Mouse (Mus musculus) neural tube, embryonic 13.5 days (tissue): ENCODE measurements around the gene Gxylt2. TPM values are rescaled to one million over a fixed set of nuclear protein-coding genes. Genes with fewer than 3 reads are reported as not detected.

Experiments used
- ATAC-seq: fragments of 200-750 bp; cut with Nextera tagmentation; 2 replicates; pipeline ENCODE4 v1.8.0; 2017; ENCODE audit warnings: low read depth, mild to moderate bottlenecking, moderate TSS enrichment, moderate library complexity
- H3K27ac ChIP-seq: fragments of 300-500 bp; sonication (generic); replicated peaks from 2 replicates; pipeline ENCODE4 v1.5.1; 2015; ENCODE audit warnings: moderate library complexity, mild to moderate bottlenecking, inconsistent platforms
- H3K27me3 ChIP-seq: fragments of 300-500 bp; sonication (generic); 2 replicates; pipeline ENCODE4 v1.6.1; 2015; ENCODE audit warnings: mild to moderate bottlenecking, inconsistent platforms
- H3K36me3 ChIP-seq: fragments of 300-500 bp; sonication (generic); 2 replicates; pipeline ENCODE4 v1.6.1; 2015; ENCODE audit warnings: mild to moderate bottlenecking, inconsistent platforms
- H3K4me1 ChIP-seq: fragments of 300-500 bp; sonication (generic); replicated peaks from 2 replicates; pipeline ENCODE4 v1.6.1; 2015; ENCODE audit warnings: inconsistent platforms
- H3K4me2 ChIP-seq: fragments of 300-500 bp; sonication (generic); 2 replicates; pipeline ENCODE4 v1.6.1; 2015; ENCODE audit warnings: inconsistent platforms, mild to moderate bottlenecking, moderate library complexity
- H3K4me3 ChIP-seq: fragments of 300-500 bp; sonication (generic); 2 replicates; pipeline ENCODE4 v1.5.1; 2015; ENCODE audit warnings: mild to moderate bottlenecking, inconsistent platforms
- H3K9ac ChIP-seq: fragments of 300-500 bp; sonication (generic); 2 replicates; pipeline ENCODE4 v1.6.1; 2015; ENCODE audit warnings: moderate library complexity, mild to moderate bottlenecking, inconsistent platforms
- H3K9me3 ChIP-seq: fragments of 300-500 bp; sonication (generic); 2 replicates; pipeline ENCODE4 v1.6.1; 2016; ENCODE audit warnings: inconsistent platforms
- WGBS: fragments of 180-500 bp; shearing (Covaris S2); methylation state at CpG from one replicate; pipeline ENCODE4 v1.1.7; 2015; 5-methylcytosine and 5-hydroxymethylcytosine counted together
- polyA plus RNA-seq: library from polyadenylated mRNA; unstranded; fragments of >200 nt; fragmentation: Nextera tagmentation; extraction: Ambion mirVana; gene quantifications from 2 replicates; pipeline ENCODE4 v1.2.1, GENCODE M21; 2015

Gxylt2 gene
- polyA plus RNA-seq, 1 experiment from 2014 or later = 2.1 TPM

DNA sequence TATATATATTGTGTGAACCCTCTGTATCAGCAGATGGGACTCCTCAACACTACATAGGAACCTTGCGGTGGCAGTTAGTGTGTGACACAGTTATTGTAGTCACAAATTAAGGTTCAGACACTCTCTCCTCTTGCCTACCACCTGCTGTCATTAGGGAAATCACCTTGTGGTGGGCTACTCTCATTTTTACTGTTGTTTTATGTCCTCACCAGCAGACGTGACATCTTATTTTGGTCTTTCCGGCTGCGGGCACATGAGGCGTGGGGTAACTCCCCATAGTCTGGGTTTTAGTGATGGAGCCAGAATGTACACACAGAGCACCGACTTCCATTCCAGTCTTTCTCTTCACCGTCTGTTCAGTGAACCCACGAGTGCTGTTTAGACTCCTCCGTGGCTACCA is 102.7 kb downstream of the Gxylt2 start:
- Histone ChIP-seq H3K4me1 (no peaks in the 10 kb centered on the region), H3K4me3 (no peak overlapping the region), H3K9me3 (no peaks in the 10 kb centered on the region), H3K4me2 (no peak overlapping the region), H3K36me3 (no peaks in the 10 kb centered on the region), H3K9ac (no peak overlapping the region), H3K27ac (no peak overlapping the region), H3K27me3 (no peaks in the 10 kb centered on the region)
- 89% methylated on average over 9 of the region's 9 CpGs for WGBS
- ATAC-seq = no peak

DNA sequence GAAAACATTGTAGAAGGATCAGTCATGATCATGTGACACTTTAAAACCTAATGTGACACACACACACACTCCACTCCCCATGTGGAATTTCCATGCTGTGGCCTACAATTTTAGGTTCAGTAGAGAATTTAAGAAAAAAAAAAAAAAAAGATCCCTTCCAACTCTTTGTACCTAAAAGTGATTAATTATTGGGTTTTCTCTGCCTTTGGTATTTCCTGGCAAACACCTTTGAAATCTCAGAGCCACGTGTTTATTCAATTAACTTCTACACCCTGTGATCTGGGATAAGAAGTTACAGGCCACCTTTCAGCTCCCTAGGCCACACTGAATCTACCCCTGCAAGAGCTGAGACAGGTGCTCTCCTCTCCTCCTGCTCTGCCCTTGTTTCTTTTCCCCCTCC is 103.2 kb downstream of the Gxylt2 start:
- H3K4me1 ChIP-seq = no peaks in the 10 kb centered on the region
- no peak for ATAC-seq
- no peaks in the 10 kb centered on the region for H3K27me3 ChIP-seq
- H3K4me3 ChIP-seq = no peak overlapping the region
- no peaks in the 10 kb centered on the region for H3K36me3 ChIP-seq
- no peak overlapping the region for H3K27ac ChIP-seq
- H3K4me2 ChIP-seq = no peak overlapping the region
- H3K9ac ChIP-seq = no peak overlapping the region
- no peaks in the 10 kb centered on the region for H3K9me3 ChIP-seq
- 77% methylated on average over 1 of the region's 1 CpGs for WGBS

DNA sequence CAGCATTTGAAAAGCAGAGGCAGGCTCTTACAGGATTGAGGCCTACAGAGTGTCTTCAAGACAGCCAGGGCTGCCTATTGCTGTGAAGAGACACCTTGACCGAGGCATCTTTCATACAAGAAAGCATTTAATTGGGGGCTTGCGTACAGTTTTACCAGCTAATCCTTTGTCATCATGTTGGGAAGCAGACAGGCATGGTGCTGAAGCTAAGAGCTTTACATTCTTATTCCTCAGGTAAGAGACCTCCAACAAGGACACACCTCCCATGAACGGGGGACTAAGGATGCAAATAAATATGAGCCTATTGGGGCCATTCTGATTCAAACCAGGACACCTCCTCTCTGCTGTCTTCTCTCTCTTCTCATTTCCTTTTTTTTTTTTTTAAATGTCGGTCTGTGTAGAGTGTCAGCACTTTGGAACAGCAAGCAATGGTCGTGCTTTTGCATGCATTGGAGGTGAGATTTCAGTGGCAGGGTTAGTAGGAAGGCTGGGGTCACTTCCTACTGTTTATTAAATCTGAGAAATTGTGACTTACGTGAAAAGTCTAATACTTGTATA is 103.8 kb downstream of the Gxylt2 start:
- Histone ChIP-seq H3K4me2 (no peak overlapping the region), H3K9ac (no peak overlapping the region), H3K36me3 (no peaks in the 10 kb centered on the region), H3K27ac (no peak overlapping the region), H3K27me3 (no peaks in the 10 kb centered on the region), H3K9me3 (no peaks in the 10 kb centered on the region), H3K4me1 (no peaks in the 10 kb centered on the region), H3K4me3 (no peak overlapping the region)
- no peak for ATAC-seq
- WGBS = 92% methylated on average over 6 of the region's 6 CpGs

DNA sequence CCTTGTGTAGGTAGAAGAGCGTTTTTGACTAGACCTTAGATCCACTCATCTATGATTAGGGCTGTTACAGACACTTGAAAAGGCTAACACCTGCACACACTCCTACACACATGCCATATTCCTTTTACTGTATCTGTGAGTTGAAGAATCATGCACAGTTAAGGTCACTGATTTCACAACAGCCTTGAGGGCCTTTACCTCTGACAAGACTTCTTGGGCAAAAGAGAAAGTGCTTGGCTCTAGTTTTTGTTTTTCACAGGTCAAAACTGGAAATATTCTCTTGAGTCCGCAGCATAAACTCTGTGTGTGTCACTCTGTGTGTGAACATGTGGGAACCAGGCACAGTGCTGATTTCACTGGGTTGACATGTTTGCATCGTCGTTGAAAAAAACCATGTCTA is 105.6 kb downstream of the Gxylt2 start:
- H3K9ac ChIP-seq = no peak overlapping the region
- H3K4me3 ChIP-seq = no peak overlapping the region
- no peak overlapping the region for H3K27ac ChIP-seq
- H3K27me3 ChIP-seq = no peaks in the 10 kb centered on the region
- no peak overlapping the region for H3K4me2 ChIP-seq
- 93% methylated on average over 4 of the region's 4 CpGs for WGBS
- no peak for ATAC-seq
- no peaks in the 10 kb centered on the region for H3K9me3 ChIP-seq
- H3K36me3 ChIP-seq = no peaks in the 10 kb centered on the region
- no peaks in the 10 kb centered on the region for H3K4me1 ChIP-seq

DNA sequence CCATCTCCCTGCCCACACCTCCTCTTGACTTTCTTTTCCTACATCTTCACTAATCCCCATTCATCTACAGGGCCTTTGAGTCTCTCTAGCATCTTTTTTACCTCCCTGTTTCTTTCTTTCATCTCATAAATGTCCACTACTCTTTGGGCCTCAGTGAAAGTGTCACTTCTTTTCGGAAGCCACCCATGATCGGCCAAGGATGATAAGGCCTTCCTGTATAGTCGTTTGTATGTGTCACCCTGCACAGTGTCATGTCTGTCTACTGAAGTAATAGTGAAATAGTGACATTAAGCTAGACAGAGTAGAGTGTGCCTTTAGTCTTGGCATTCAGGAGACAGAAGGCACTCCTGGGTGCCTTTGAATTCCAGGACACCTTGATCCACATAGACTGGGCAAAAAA is 107.2 kb downstream of the Gxylt2 start:
- H3K4me3 ChIP-seq = no peak overlapping the region
- no peak for ATAC-seq
- WGBS = 90% methylated on average over 3 of the region's 3 CpGs
- no peak overlapping the region for H3K4me2 ChIP-seq
- no peaks in the 10 kb centered on the region for H3K27me3 ChIP-seq
- no peak overlapping the region for H3K27ac ChIP-seq
- H3K36me3 ChIP-seq = no peaks in the 10 kb centered on the region
- H3K9ac ChIP-seq = no peak overlapping the region
- no peaks in the 10 kb centered on the region for H3K4me1 ChIP-seq
- no peaks in the 10 kb centered on the region for H3K9me3 ChIP-seq

DNA sequence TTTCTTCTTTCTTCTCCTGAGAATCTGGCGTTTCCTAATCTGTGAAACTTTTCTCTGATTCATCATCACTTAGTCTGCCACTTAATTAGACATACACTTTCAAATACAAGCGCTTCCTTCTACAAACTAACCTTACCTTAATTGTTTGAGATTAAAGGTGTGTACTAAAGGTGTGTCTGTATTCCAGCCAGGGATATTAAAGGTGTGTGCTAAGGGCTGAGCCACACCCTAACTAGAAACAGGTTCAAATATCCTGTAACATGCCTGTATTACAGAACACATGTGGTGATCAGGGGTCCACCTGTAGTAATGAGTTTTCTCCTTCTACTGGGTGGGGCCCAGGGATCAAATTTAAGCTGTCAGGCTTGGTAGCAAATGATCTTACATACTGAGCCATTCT is 116.8 kb downstream of the Gxylt2 start:
- no peak for ATAC-seq
- Histone ChIP-seq H3K36me3 (no peaks in the 10 kb centered on the region), H3K4me1 (no peaks in the 10 kb centered on the region), H3K27ac (no peak overlapping the region), H3K4me2 (no peak overlapping the region), H3K9ac (no peak overlapping the region), H3K4me3 (no peak overlapping the region), H3K27me3 (no peaks in the 10 kb centered on the region), H3K9me3 (no peaks in the 10 kb centered on the region)
- 91% methylated on average over 2 of the region's 2 CpGs for WGBS

DNA sequence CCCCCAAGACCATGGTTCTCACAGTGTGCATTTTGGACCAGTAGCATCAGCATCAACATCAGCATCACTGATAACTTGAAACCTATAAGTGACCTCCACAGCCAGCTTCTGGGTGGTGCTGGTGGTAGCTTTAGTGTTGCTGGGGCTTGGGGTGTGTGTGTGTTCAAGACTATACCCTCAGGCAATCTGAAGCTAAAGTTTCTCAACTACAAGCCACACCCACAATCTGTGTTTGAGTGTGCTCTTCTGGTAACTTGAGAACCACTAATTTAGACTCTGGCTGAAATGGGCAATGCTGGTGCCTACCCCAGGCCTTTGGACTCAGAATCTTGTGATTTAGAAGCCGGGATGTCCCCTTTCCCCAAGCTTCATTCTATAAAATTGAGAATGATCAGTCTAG is 118.8 kb downstream of the Gxylt2 start:
- H3K4me3 ChIP-seq = no peak overlapping the region
- no peak overlapping the region for H3K4me2 ChIP-seq
- H3K27me3 ChIP-seq = no peaks in the 10 kb centered on the region
- 81% methylated on average over 1 of the region's 1 CpGs for WGBS
- no peaks in the 10 kb centered on the region for H3K4me1 ChIP-seq
- no peak overlapping the region for H3K9ac ChIP-seq
- no peak for ATAC-seq
- H3K27ac ChIP-seq = no peak overlapping the region
- no peaks in the 10 kb centered on the region for H3K36me3 ChIP-seq
- no peaks in the 10 kb centered on the region for H3K9me3 ChIP-seq

DNA sequence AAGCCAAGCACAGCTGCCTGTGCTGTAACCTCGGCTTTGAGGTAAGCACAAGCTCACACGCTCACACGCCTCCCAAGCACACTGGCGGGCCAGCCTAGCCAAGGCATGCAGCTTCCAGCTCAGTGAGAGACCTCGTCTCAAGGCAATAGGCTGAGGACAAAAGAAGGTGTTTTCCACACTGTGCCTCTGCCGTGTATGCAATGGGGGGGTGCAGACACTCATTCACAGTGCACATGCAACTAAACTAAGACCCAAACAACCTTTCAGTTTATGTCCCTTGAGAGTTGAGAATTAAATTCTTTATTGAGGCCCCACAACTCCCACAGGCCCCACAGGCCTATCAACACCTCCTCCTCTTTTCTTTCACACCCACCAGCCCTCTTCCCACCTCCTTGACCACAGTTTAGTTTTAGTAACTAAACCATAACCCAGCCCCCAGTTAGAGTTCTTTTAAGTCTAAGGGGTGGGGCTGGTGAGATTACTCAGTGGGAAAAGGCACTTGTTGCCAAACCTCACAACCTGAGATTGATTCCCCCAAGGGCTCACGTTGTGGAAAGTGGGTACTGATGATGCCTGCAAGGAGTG is 119.9 kb downstream of the Gxylt2 start:
- ATAC-seq = no peak
- Histone ChIP-seq H3K36me3 (no peaks in the 10 kb centered on the region), H3K4me2 (no peak overlapping the region), H3K27ac (no peak overlapping the region), H3K4me1 (no peaks in the 10 kb centered on the region), H3K4me3 (no peak overlapping the region), H3K9ac (no peak overlapping the region), H3K27me3 (no peaks in the 10 kb centered on the region), H3K9me3 (no peaks in the 10 kb centered on the region)
- 67% methylated on average over 7 of the region's 7 CpGs for WGBS

DNA sequence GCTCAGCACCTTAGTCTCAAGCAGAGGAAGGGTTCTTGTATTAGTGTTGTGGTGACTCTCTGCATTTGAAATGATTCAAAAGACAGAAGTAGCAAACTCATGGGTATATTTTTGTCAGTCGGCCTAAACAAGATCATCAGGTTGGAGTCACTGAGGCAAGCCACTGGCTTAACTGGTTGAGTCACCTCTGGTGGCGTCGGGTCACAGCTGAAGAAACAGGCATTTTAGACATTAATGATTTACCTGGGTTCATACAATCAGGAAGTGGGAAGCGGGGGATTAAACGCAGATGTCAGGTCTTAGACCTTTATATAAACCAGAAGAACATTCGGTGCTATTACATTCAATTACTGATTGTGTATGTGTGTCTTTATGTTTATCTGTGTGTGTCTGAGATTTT is 121.5 kb downstream of the Gxylt2 start:
- WGBS = 93% methylated on average over 6 of the region's 6 CpGs
- ATAC-seq = no peak
- H3K9me3 ChIP-seq = no peaks in the 10 kb centered on the region
- H3K4me1 ChIP-seq = no peaks in the 10 kb centered on the region
- no peaks in the 10 kb centered on the region for H3K36me3 ChIP-seq
- no peak overlapping the region for H3K27ac ChIP-seq
- no peak overlapping the region for H3K9ac ChIP-seq
- H3K4me2 ChIP-seq = no peak overlapping the region
- no peak overlapping the region for H3K4me3 ChIP-seq
- no peaks in the 10 kb centered on the region for H3K27me3 ChIP-seq

DNA sequence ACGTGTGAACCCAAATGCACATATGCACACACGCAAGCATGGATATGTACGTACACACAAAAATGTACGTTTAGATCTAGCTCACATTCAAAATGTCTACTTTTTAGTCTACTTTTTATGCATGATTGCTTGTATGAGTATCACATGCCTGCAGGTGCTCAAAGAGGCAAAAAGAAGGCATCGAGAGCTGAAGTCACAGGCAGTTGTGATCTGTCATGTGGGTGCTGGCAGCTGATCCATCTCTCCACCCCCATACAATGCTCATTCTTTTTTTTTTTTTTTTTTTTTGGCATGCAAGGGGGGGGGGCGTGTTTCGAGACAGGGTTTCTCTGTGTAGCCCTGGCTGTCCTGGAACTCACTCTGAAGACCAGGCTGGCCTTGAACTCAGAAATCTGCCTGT is 124.0 kb downstream of the Gxylt2 start:
- Histone ChIP-seq H3K27me3 (no peaks in the 10 kb centered on the region), H3K36me3 (no peaks in the 10 kb centered on the region), H3K9ac (no peak overlapping the region), H3K4me1 (no peaks in the 10 kb centered on the region), H3K4me2 (no peak overlapping the region), H3K4me3 (no peak overlapping the region), H3K27ac (no peak overlapping the region), H3K9me3 (no peaks in the 10 kb centered on the region)
- WGBS = 90% methylated on average over 7 of the region's 7 CpGs
- ATAC-seq = no peak

DNA sequence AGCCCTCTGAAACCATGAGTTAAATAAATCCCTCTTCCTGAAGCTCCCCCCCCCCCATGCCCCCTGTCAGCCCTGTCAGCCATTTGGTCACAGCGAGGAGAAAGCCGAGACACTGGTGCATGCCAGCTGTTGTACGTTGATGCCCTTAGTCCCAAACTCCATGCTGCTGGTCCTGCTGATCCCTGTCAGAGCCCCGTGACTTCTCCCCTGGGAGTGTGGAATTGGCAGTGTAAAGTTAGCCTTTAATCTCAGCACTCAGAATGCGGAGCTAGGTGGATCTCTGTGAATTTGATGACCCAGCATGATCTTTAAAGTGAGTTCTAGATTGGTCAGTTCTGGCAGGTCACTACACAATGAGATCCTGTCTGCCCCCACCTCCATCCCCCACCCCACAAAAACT is 125.2 kb downstream of the Gxylt2 start:
- peaks cover 5% of the 10 kb centered on the region for H3K4me1 ChIP-seq
- ATAC-seq = no peak
- H3K4me2 ChIP-seq = no peak overlapping the region
- no peaks in the 10 kb centered on the region for H3K9me3 ChIP-seq
- no peak overlapping the region for H3K9ac ChIP-seq
- no peak overlapping the region for H3K27ac ChIP-seq
- no peak overlapping the region for H3K4me3 ChIP-seq
- H3K27me3 ChIP-seq = no peaks in the 10 kb centered on the region
- 79% methylated on average over 5 of the region's 5 CpGs for WGBS
- no peaks in the 10 kb centered on the region for H3K36me3 ChIP-seq

DNA sequence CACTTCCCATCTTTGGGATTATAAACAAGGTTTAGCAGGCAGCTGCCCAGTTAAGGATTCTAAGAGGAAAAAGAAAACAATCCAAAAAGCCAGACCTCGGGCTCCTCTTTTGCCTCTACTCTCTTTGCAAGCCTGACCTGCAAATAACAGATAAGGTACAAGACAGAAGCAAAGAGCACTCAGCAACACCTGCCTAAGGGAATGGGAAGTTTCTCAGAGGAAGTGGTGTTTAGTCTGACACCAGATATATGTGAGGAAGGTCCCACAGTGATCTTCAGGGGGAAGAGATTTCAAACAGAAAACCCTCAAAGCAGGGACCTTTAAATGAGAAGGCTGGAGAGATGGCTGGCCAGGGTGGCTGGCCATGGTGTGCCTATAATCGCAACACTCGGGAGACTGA is 126.7 kb downstream of the Gxylt2 start:
- Histone ChIP-seq H3K4me1 (peaks cover 18% of the 10 kb centered on the region), H3K4me3 (no peak overlapping the region), H3K27ac (no peak overlapping the region), H3K27me3 (no peaks in the 10 kb centered on the region), H3K9me3 (no peaks in the 10 kb centered on the region), H3K4me2 (no peak overlapping the region), H3K36me3 (peaks cover 10% of the 10 kb centered on the region), H3K9ac (no peak overlapping the region)
- WGBS = 90% methylated on average over 3 of the region's 3 CpGs
- ATAC-seq = no peak

DNA sequence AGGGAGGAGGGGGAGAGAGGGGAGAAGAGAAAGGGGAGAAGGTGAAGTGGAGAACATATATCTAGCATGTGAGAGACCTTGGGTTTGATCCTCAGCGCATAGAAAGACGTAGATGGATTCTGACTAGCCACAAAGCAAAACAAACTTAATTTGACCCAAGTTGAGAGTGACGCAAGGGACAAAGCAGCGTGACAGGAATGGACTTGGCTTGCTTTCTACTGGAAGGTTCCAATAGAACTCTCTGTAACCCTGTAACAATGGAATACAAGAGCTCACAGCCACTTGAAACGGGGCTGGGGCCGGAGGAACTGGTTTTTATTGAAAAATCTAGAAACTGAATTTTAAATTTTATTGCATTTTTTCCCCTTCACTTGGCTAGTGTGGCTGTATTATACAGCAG is 127.2 kb downstream of the Gxylt2 start:
- no peak for ATAC-seq
- Histone ChIP-seq H3K27me3 (no peaks in the 10 kb centered on the region), H3K9me3 (no peaks in the 10 kb centered on the region), H3K9ac (no peak overlapping the region), H3K4me2 (no peak overlapping the region), H3K27ac (no peak overlapping the region), H3K36me3 (peaks cover 16% of the 10 kb centered on the region), H3K4me1 (peaks cover 23% of the 10 kb centered on the region), H3K4me3 (no peak overlapping the region)
- WGBS = 94% methylated on average over 6 of the region's 6 CpGs
